Mouse (Mus musculus) G1E (cell line): ENCODE results near the gene Nkx6-2. TPM values are rescaled to one million over a fixed set of nuclear protein-coding genes. Genes with fewer than 3 reads are reported as not detected.

Experiments
- ATAC-seq: 2 replicates; pipeline ENCODE4 v1.8.0; 2016; ENCODE audit warnings: mild to moderate bottlenecking; ENCODE audit not compliant: insufficient number of reproducible peaks, poor library complexity, low FRiP score, severe bottlenecking; ENCODE audit errors: extremely low read depth
- DNase-seq: peaks from one replicate; pipeline ENCODE4 v3.0.0; 2012; ENCODE audit warnings: low spot score
- H3K27me3 ChIP-seq: 2 replicates; pipeline ENCODE4 v1.6.1; 2012; ENCODE audit warnings: mild to moderate bottlenecking, low read length, inconsistent platforms; ENCODE audit not compliant: insufficient read depth
- H3K36me3 ChIP-seq: replicated peaks from 2 replicates; pipeline ENCODE3; 2012; ENCODE audit warnings: mild to moderate bottlenecking, inconsistent platforms
- H3K4me1 ChIP-seq: 2 replicates; pipeline ENCODE4 v1.6.1; 2012; ENCODE audit warnings: low read depth, low read length, inconsistent platforms, mixed read lengths; ENCODE audit not compliant: insufficient read depth
- H3K4me3 ChIP-seq: 2 replicates; pipeline ENCODE4 v1.5.1; 2012; ENCODE audit warnings: low read depth, mild to moderate bottlenecking, inconsistent platforms, low read length, moderate library complexity, mixed read lengths
- H3K9me3 ChIP-seq: replicated peaks from 2 replicates; pipeline ENCODE4 v1.6.1; 2012; ENCODE audit warnings: inconsistent platforms
- CTCF ChIP-seq: IDR thresholded peaks from 2 replicates; pipeline ENCODE4 v1.5.1; 2012; ENCODE audit warnings: low read depth, low read length, inconsistent platforms, mixed read lengths
- GATA1 ChIP-seq: IDR thresholded peaks from 2 replicates; pipeline ENCODE4 v1.6.1; 2012; ENCODE audit warnings: borderline replicate concordance, low read length, inconsistent platforms, mixed read lengths
- GATA2 ChIP-seq: IDR thresholded peaks from 2 replicates; pipeline ENCODE4 v1.6.1; 2012; ENCODE audit warnings: low read depth, low read length, inconsistent platforms, borderline replicate concordance
- POLR2AphosphoS5 ChIP-seq: IDR thresholded peaks from 2 replicates; pipeline ENCODE4 v1.6.1; 2012; ENCODE audit warnings: low read depth, low read length, inconsistent platforms; ENCODE audit not compliant: insufficient replicate concordance
- TAL1 ChIP-seq: conservative IDR thresholded peaks from 2 replicates; pipeline ENCODE4 v1.6.1; 2012; ENCODE audit warnings: low read depth, low read length, inconsistent platforms, mixed read lengths
- polyA plus RNA-seq: library from polyadenylated mRNA; stranded (reverse); fragments of >175 nt; gene quantifications from 2 replicates; pipeline ENCODE4 v1.2.3, GENCODE M21; 2012
- total RNA-seq, 2 experiments: library from RNA; stranded (forward) in 1 of 2; stranded (reverse) in 1 of 2; fragments of 200-1000 nt in 1 of 2; fragments of >200 nt in 1 of 2; fragmentation: Nextera tagmentation in 1 of 2; gene quantifications; 2 replicates each; pipeline ENCODE4 v1.2.3; 2014 to 2017

Gene Nkx6-2
- total and polyA plus RNA-seq, 3 experiments, result not detected

DNA sequence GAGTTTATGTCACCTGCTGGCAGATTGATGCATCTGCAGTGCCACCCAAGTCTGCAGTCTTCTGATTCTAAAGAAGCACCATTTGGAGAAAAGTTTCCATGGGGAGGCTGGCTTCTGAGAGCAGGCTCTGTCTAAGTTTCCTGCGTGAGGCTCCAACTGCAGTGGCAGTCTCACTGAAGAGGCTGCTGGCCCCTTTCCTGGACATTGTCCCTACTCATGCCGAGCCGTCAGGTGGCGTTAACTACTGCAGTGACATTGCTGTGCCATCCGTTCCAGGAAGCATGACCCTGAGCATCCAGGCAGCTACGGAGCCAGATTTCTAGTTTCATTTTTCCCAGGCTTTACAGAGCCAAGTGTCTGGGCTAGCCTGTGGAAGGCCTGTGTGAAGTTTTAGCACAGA lies 41.2 kb downstream of the Nkx6-2 start:
- Histone ChIP-seq H3K36me3 (no peaks in the 10 kb centered on the region), H3K27me3 (no peaks in the 10 kb centered on the region), H3K9me3 (peaks cover 53% of the 10 kb centered on the region), H3K4me3 (no peak overlapping the region), H3K4me1 (no peaks in the 10 kb centered on the region)
- TF ChIP-seq TAL1 (no peak), CTCF (no peak)
- DNase-seq (no peak), ATAC-seq (no peak)

DNA sequence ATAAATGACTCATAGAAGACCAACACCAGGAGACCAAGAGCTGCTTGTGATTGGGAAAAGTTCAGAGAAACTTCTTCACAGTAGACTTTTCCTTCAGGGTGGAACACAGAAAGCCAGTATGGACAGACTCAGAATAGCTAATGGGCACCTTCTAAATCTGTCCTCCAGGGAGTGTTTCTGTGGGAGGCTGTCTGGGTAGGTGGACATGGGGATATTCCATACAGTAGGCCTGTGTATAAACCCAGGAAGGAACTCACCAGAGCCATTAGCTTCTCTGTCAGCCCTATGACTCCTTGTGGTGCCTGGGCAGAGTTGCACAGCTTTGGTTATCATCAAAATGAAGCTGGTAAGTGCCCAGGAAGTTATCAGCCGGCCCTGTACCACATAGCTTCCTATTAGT lies 42.0 kb downstream of the Nkx6-2 start:
- H3K9me3 ChIP-seq, result peaks cover 54% of the 10 kb centered on the region
- TF ChIP-seq TAL1 (no peak), POLR2AphosphoS5 (no peak), GATA2 (no peak), GATA1 (no peak), CTCF (no peak)
- H3K36me3 ChIP-seq, result no peaks in the 10 kb centered on the region
- H3K4me3 ChIP-seq, result no peak overlapping the region
- no peak for ATAC-seq
- no peaks in the 10 kb centered on the region for H3K27me3 ChIP-seq
- DNase-seq, result no peak
- no peaks in the 10 kb centered on the region for H3K4me1 ChIP-seq

DNA sequence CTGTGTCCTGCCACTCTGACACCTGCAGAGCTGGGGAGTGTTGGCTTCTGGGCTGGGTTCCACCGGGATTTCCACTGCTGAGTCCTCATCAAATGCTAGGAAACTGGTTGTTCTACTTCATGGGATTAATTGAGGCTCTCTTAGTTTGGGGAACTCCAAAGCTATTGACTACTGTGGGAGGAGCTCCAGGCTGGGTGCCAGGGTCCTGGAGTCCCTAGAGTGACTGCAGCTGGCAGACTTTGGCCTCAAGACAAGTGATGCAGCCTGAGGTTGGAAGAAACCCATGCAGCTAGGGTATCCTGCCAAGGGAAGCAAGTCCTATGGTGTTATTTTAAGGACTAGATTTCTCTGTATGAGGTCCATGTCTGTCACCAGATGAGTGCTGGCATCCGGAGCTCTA lies 44.1 kb downstream of the Nkx6-2 start:
- Histone ChIP-seq H3K9me3 (peaks cover 45% of the 10 kb centered on the region), H3K4me1 (no peaks in the 10 kb centered on the region), H3K4me3 (no peak overlapping the region), H3K27me3 (no peaks in the 10 kb centered on the region), H3K36me3 (no peaks in the 10 kb centered on the region)
- TF ChIP-seq CTCF, result no peak
- TF ChIP-seq POLR2AphosphoS5, result no peak
- no peak for TF ChIP-seq GATA1
- no peak for TF ChIP-seq TAL1
- no peak for TF ChIP-seq GATA2
- DNase-seq (no peak), ATAC-seq (no peak)

DNA sequence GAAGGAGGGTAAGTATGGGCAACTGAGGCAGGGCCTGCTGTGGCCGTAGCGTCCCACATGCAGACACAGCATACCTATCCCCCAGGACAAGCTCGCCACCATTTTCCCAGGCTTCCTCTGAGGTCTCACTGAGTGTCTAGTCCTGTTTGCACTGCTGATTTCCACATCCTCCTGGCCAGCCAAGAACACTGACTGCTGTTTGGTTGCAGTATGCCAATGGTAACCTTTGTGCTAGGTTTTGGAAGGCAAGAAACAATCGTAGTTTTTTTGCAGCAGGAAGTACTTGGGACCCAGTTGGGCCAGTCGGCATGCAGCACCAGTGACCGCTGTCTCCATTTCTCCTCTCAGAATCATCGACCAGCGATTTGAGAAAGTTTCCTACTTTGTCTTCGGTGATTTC lies 44.8 kb downstream of the Nkx6-2 start:
- no peak for TF ChIP-seq CTCF
- TF ChIP-seq GATA1, result no peak
- TF ChIP-seq TAL1, result no peak
- TF ChIP-seq GATA2, result no peak
- no peak for TF ChIP-seq POLR2AphosphoS5
- no peaks in the 10 kb centered on the region for H3K4me1 ChIP-seq
- H3K36me3 ChIP-seq, result no peaks in the 10 kb centered on the region
- peaks cover 43% of the 10 kb centered on the region for H3K9me3 ChIP-seq
- ATAC-seq (no peak), DNase-seq (no peak)
- H3K27me3 ChIP-seq, result no peaks in the 10 kb centered on the region
- no peak overlapping the region for H3K4me3 ChIP-seq

DNA sequence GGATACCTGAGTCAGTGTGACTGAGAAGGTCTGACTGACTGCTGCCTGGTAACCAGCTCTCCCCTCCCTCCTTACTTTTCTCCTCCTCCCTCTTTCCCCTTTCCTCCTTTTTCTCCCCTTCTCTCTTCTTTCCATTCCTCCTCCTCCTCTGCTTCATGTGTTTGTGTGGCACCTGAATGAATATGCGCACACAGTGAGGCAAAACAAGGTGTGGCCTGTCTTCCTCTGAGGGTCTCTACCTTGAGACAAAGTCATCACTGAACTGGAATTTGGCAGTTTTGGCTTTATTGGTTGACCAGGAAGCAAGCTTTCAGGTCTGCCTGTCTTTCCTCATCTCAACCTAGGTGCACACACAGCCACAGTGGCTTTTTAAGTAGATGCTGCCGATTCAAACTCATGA lies 45.8 kb downstream of the Nkx6-2 start:
- Histone ChIP-seq H3K4me3 (no peak overlapping the region), H3K9me3 (peaks cover 42% of the 10 kb centered on the region), H3K27me3 (no peaks in the 10 kb centered on the region), H3K36me3 (no peaks in the 10 kb centered on the region), H3K4me1 (no peaks in the 10 kb centered on the region)
- TF ChIP-seq CTCF, result no peak
- TF ChIP-seq GATA2, result no peak
- no peak for TF ChIP-seq POLR2AphosphoS5
- TF ChIP-seq TAL1, result no peak
- no peak for TF ChIP-seq GATA1
- ATAC-seq, result no peak
- no peak for DNase-seq

DNA sequence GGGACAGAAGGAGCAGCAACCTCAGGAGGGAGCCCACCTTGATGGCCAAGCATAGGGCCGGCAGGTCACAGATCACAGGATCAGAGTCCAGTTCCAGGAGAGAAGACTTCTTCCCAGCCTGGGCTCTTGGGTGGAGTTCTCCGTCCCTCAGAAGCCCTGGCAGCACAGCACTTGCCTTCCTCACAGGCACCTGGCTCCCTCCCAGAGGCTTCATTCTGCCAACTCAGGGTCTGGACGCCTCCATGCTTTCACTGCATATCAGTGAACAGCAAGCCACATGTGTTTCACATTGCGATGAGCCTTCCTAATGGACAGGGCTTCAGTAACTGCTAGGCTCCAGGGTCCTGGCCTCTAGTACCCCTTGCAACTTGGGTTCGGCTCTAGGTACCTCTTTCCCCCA lies 46.3 kb downstream of the Nkx6-2 start:
- TF ChIP-seq POLR2AphosphoS5 (no peak), CTCF (no peak), TAL1 (no peak), GATA1 (no peak), GATA2 (no peak)
- no peak for DNase-seq
- no peak overlapping the region for H3K4me3 ChIP-seq
- H3K27me3 ChIP-seq, result no peaks in the 10 kb centered on the region
- no peak for ATAC-seq
- H3K36me3 ChIP-seq, result no peaks in the 10 kb centered on the region
- peaks cover 43% of the 10 kb centered on the region for H3K9me3 ChIP-seq
- no peaks in the 10 kb centered on the region for H3K4me1 ChIP-seq

DNA sequence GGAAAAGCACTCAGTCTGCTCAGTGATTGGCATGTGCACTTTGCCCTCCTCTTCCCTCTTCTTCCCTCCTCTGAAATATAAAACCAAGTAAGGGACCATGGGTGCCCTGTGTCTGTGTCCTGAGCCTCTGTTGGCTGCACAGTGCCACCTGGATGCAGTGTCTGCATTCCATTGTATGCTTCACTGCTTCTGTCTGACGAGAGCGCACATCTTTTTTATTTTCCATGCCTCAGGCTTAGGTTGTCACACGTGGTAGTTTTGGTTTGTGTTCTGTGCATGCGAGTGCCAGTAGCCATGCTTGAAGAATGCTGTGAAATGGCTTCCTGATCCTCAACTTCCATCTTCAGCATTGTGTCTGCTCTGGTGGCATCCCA lies 51.2 kb downstream of the Nkx6-2 start:
- ATAC-seq, result no peak
- TF ChIP-seq POLR2AphosphoS5, result no peak
- TF ChIP-seq GATA2, result no peak
- TF ChIP-seq TAL1, result no peak
- no peak for TF ChIP-seq CTCF
- TF ChIP-seq GATA1, result no peak
- Histone ChIP-seq H3K4me3 (no peak overlapping the region), H3K9me3 (peaks cover 52% of the 10 kb centered on the region), H3K27me3 (no peaks in the 10 kb centered on the region), H3K4me1 (no peaks in the 10 kb centered on the region), H3K36me3 (no peaks in the 10 kb centered on the region)
- DNase-seq, result no peak
